Mouse (Mus musculus): ENCODE results near the gene Hps4. TPM values are rescaled to one million over a fixed set of nuclear protein-coding genes. Genes with fewer than 3 reads are reported as not detected.
"Not testable (repeated sequence)": the region's sequence is repeated elsewhere in the genome, so short reads cannot be mapped to it uniquely, and the experiment has no call there.

Gene Hps4
- polyA plus RNA-seq, 1 experiment = 8.0 TPM

GRCm38 (mm10) chr5:112391676-112392323, 48.9 kb downstream of the Hps4 start:
- H3K27ac ChIP-seq (replicated peaks; ENCODE audit: low read depth, low read length) = no peak overlapping the region
- H3K4me1 ChIP-seq (ENCODE audit: control insufficient read depth, insufficient read depth, insufficient read length, low read length) = no peaks in the 10 kb centered on the region
- H3K4me3 ChIP-seq (ENCODE audit: insufficient read depth, low read depth, low read length) = no peak overlapping the region

- Histone ChIP-seq H3K4me1 (ENCODE audit: control insufficient read depth, insufficient read depth, insufficient read length, low read length) (no peaks in the 10 kb centered on the region), H3K4me3 (ENCODE audit: insufficient read depth, low read depth, low read length) (0 out of 2 replicates have a peak overlapping the region, but pooled peaks have one; percentile 10), H3K27ac (replicated peaks; ENCODE audit: low read depth, low read length) (no peak overlapping the region)
Measured at GRCm38 (mm10) chr5:112393741-112394414, 51.0 kb downstream of the Hps4 start.

GRCm38 (mm10) chr5:112394415-112394763, 51.5 kb downstream of the Hps4 start:
- H3K4me3 ChIP-seq (ENCODE audit: insufficient read depth, low read depth, low read length) = 0 out of 2 replicates have a peak overlapping the region, but pooled peaks have one; percentile 10
- H3K4me1 ChIP-seq (ENCODE audit: control insufficient read depth, insufficient read depth, insufficient read length, low read length) = no peaks in the 10 kb centered on the region
- H3K27ac ChIP-seq (replicated peaks; ENCODE audit: low read depth, low read length) = no peak overlapping the region

- Histone ChIP-seq H3K4me1 (ENCODE audit: control insufficient read depth, insufficient read depth, insufficient read length, low read length) (no peaks in the 10 kb centered on the region), H3K27ac (replicated peaks; ENCODE audit: low read depth, low read length) (no peak within 1 kb of the TSS), H3K4me3 (ENCODE audit: insufficient read depth, low read depth, low read length) (peak within 1 kb of the TSS; percentile 31; the same call in 1 of the 2 replicates)
Measured at GRCm38 (mm10) chr5:112394779-112395443, 52.0 kb downstream of the Hps4 start, which contains the start of gene Asphd2. TSS of gene Asphd2 (minus strand) at chr5:112394866.

GRCm38 (mm10) chr5:112396066-112396465, 53.2 kb downstream of the Hps4 start:
- H3K27ac ChIP-seq (replicated peaks; ENCODE audit: low read depth, low read length) = no peak overlapping the region
- H3K4me3 ChIP-seq (ENCODE audit: insufficient read depth, low read depth, low read length) = no peak overlapping the region
- no peaks in the 10 kb centered on the region for H3K4me1 ChIP-seq (ENCODE audit: control insufficient read depth, insufficient read depth, insufficient read length, low read length)

- no peaks in the 10 kb centered on the region for H3K4me1 ChIP-seq (ENCODE audit: control insufficient read depth, insufficient read depth, insufficient read length, low read length)
- H3K27ac ChIP-seq (replicated peaks; ENCODE audit: low read depth, low read length) = no peak overlapping the region
- H3K4me3 ChIP-seq (ENCODE audit: insufficient read depth, low read depth, low read length) = no peak overlapping the region
Measured at GRCm38 (mm10) chr5:112399284-112399683, 56.4 kb downstream of the Hps4 start.

- H3K27ac ChIP-seq (replicated peaks; ENCODE audit: low read depth, low read length) = no peak overlapping the region
- no peaks in the 10 kb centered on the region for H3K4me1 ChIP-seq (ENCODE audit: control insufficient read depth, insufficient read depth, insufficient read length, low read length)
- no peak overlapping the region for H3K4me3 ChIP-seq (ENCODE audit: insufficient read depth, low read depth, low read length)
Measured at GRCm38 (mm10) chr5:112402437-112402836, 59.6 kb downstream of the Hps4 start.

- Histone ChIP-seq H3K4me1 (ENCODE audit: control insufficient read depth, insufficient read depth, insufficient read length, low read length) (no peaks in the 10 kb centered on the region), H3K4me3 (ENCODE audit: insufficient read depth, low read depth, low read length) (no peak overlapping the region), H3K27ac (replicated peaks; ENCODE audit: low read depth, low read length) (no peak overlapping the region)
Measured at GRCm38 (mm10) chr5:112406017-112406416, 63.1 kb downstream of the Hps4 start.

- Histone ChIP-seq H3K27ac (replicated peaks; ENCODE audit: low read depth, low read length) (no peak overlapping the region), H3K4me1 (ENCODE audit: control insufficient read depth, insufficient read depth, insufficient read length, low read length) (no peaks in the 10 kb centered on the region), H3K4me3 (ENCODE audit: insufficient read depth, low read depth, low read length) (no peak overlapping the region)
Measured at GRCm38 (mm10) chr5:112409274-112409673, 66.4 kb downstream of the Hps4 start.

GRCm38 (mm10) chr5:112411072-112411471, 68.2 kb downstream of the Hps4 start:
- no peak overlapping the region for H3K4me3 ChIP-seq (ENCODE audit: insufficient read depth, low read depth, low read length)
- no peaks in the 10 kb centered on the region for H3K4me1 ChIP-seq (ENCODE audit: control insufficient read depth, insufficient read depth, insufficient read length, low read length)
- H3K27ac ChIP-seq (replicated peaks; ENCODE audit: low read depth, low read length) = no peak overlapping the region

- no peak overlapping the region for H3K4me3 ChIP-seq (ENCODE audit: insufficient read depth, low read depth, low read length)
- no peaks in the 10 kb centered on the region for H3K4me1 ChIP-seq (ENCODE audit: control insufficient read depth, insufficient read depth, insufficient read length, low read length)
- no peak overlapping the region for H3K27ac ChIP-seq (replicated peaks; ENCODE audit: low read depth, low read length)
Measured at GRCm38 (mm10) chr5:112411514-112412335, 68.8 kb downstream of the Hps4 start.

- not testable (repeated sequence) for H3K4me3 ChIP-seq (ENCODE audit: insufficient read depth, low read depth, low read length); H3K27ac ChIP-seq (replicated peaks; ENCODE audit: low read depth, low read length); H3K4me1 ChIP-seq (ENCODE audit: control insufficient read depth, insufficient read depth, insufficient read length, low read length)
Measured at GRCm38 (mm10) chr5:112412781-112413180, 69.9 kb downstream of the Hps4 start.

GRCm38 (mm10) chr5:112416673-112417072, 73.8 kb downstream of the Hps4 start:
- Histone ChIP-seq H3K4me3 (ENCODE audit: insufficient read depth, low read depth, low read length) (no peak overlapping the region), H3K27ac (replicated peaks; ENCODE audit: low read depth, low read length) (no peak overlapping the region), H3K4me1 (ENCODE audit: control insufficient read depth, insufficient read depth, insufficient read length, low read length) (no peaks in the 10 kb centered on the region)

GRCm38 (mm10) chr5:112418023-112418422, 75.1 kb downstream of the Hps4 start:
- H3K4me1 ChIP-seq (ENCODE audit: control insufficient read depth, insufficient read depth, insufficient read length, low read length) = no peaks in the 10 kb centered on the region
- no peak overlapping the region for H3K27ac ChIP-seq (replicated peaks; ENCODE audit: low read depth, low read length)

GRCm38 (mm10) chr5:112419535-112419934, 76.7 kb downstream of the Hps4 start:
- no peak overlapping the region for H3K27ac ChIP-seq (replicated peaks; ENCODE audit: low read depth, low read length)
- H3K4me3 ChIP-seq (ENCODE audit: insufficient read depth, low read depth, low read length) = no peak overlapping the region
- no peaks in the 10 kb centered on the region for H3K4me1 ChIP-seq (ENCODE audit: control insufficient read depth, insufficient read depth, insufficient read length, low read length)

More at GRCm38 (mm10) chr5:112418023-112418422, 75.1 kb downstream of the Hps4 start:
- no peak overlapping the region for H3K4me3 ChIP-seq (ENCODE audit: insufficient read depth, low read depth, low read length)
